Mouse (Mus musculus): ENCODE measurements around the gene Kmt5a.
"Not testable (repeated sequence)": the region's sequence is repeated elsewhere in the genome, so short reads cannot be mapped to it uniquely, and the experiment has no call there.

The Kmt5a gene

GRCm38 (mm10) chr5:124482436-124482965 is 42.8 kb downstream of the Kmt5a start:
- DNase-seq (ENCODE audit: extremely low spot score, low read depth, low spot score): no peak

GRCm38 (mm10) chr5:124482966-124483654 is 43.4 kb downstream of the Kmt5a start, which contains the start of gene Snrnp35:
Gene Snrnp35 (plus strand): TSS chr5:124483134.
- peak; percentile 82 for DNase-seq (ENCODE audit: extremely low spot score, low read depth, low spot score)

- DNase-seq (ENCODE audit: extremely low spot score, low read depth, low spot score): peak; percentile 60
Observed at GRCm38 (mm10) chr5:124483655-124484396, 44.1 kb downstream of the Kmt5a start.

GRCm38 (mm10) chr5:124485654-124486053 is 45.9 kb downstream of the Kmt5a start:
- DNase-seq (ENCODE audit: extremely low spot score, low read depth, low spot score): no peak

GRCm38 (mm10) chr5:124488885-124489284 is 49.2 kb downstream of the Kmt5a start:
- DNase-seq (ENCODE audit: extremely low spot score, low read depth, low spot score): no peak

- DNase-seq (ENCODE audit: extremely low spot score, low read depth, low spot score): no peak
Observed at GRCm38 (mm10) chr5:124491732-124492131, 52.0 kb downstream of the Kmt5a start.

GRCm38 (mm10) chr5:124492618-124493017 is 52.9 kb downstream of the Kmt5a start:
- DNase-seq (ENCODE audit: extremely low spot score, low read depth, low spot score): no peak

GRCm38 (mm10) chr5:124493455-124493854 is 53.7 kb downstream of the Kmt5a start:
- DNase-seq (ENCODE audit: extremely low spot score, low read depth, low spot score): no peak

GRCm38 (mm10) chr5:124495547-124495946 is 55.8 kb downstream of the Kmt5a start:
- no peak for DNase-seq (ENCODE audit: extremely low spot score, low read depth, low spot score)

GRCm38 (mm10) chr5:124496614-124497514 is 57.1 kb downstream of the Kmt5a start:
- DNase-seq (ENCODE audit: extremely low spot score, low read depth, low spot score): no peak

- no peak for DNase-seq (ENCODE audit: extremely low spot score, low read depth, low spot score)
Observed at GRCm38 (mm10) chr5:124498221-124498876, 58.6 kb downstream of the Kmt5a start.

- DNase-seq (ENCODE audit: extremely low spot score, low read depth, low spot score): no peak
Observed at GRCm38 (mm10) chr5:124499001-124499400, 59.3 kb downstream of the Kmt5a start.

- not testable (repeated sequence) for DNase-seq (ENCODE audit: extremely low spot score, low read depth, low spot score)
Observed at GRCm38 (mm10) chr5:124500037-124500436, 60.3 kb downstream of the Kmt5a start.

- no peak for DNase-seq (ENCODE audit: extremely low spot score, low read depth, low spot score)
Observed at GRCm38 (mm10) chr5:124500573-124500972, 60.8 kb downstream of the Kmt5a start.

- no peak for DNase-seq (ENCODE audit: extremely low spot score, low read depth, low spot score)
Observed at GRCm38 (mm10) chr5:124501541-124501940, 61.8 kb downstream of the Kmt5a start.

- DNase-seq (ENCODE audit: extremely low spot score, low read depth, low spot score): no peak
Observed at GRCm38 (mm10) chr5:124503742-124504141, 64.0 kb downstream of the Kmt5a start.

GRCm38 (mm10) chr5:124505235-124505634 is 65.5 kb downstream of the Kmt5a start:
- DNase-seq (ENCODE audit: extremely low spot score, low read depth, low spot score): no peak

GRCm38 (mm10) chr5:124506731-124507359 is 67.1 kb downstream of the Kmt5a start:
- no peak for DNase-seq (ENCODE audit: extremely low spot score, low read depth, low spot score)

- DNase-seq (ENCODE audit: extremely low spot score, low read depth, low spot score): no peak
Observed at GRCm38 (mm10) chr5:124509200-124509599, 69.5 kb downstream of the Kmt5a start.

- DNase-seq (ENCODE audit: extremely low spot score, low read depth, low spot score): no peak
Observed at GRCm38 (mm10) chr5:124509742-124510237, 70.1 kb downstream of the Kmt5a start.

Data from hindlimb bud, embryonic 11.5 days (tissue).